Mouse (Mus musculus): Measurements from ENCODE around the gene Gm20806. TPM values are rescaled to one million over a fixed set of nuclear protein-coding genes. Genes with fewer than 3 reads are reported as not detected.
"Not testable (repeated sequence)": the region's sequence is repeated elsewhere in the genome, so short reads cannot be mapped to it uniquely, and the experiment has no call there.

The Gm20806 gene
- not detected in 2 replicates for polyA plus RNA-seq (2016; fragmentation: Nextera tagmentation; extraction: Ambion mirVana)

GRCm38 (mm10) chrY:78837956-78838355, at the start of gene Gm20806:
Gene Gm20806 (minus strand): TSS chrY:78838056.
- not testable (repeated sequence) for H3K9ac ChIP-seq; H3K9me3 ChIP-seq (replicated peaks); ATAC-seq (ENCODE audit: insufficient number of reproducible peaks, low FRiP score); H3K4me3 ChIP-seq; H3K27me3 ChIP-seq (replicated peaks); H3K36me3 ChIP-seq; H3K27ac ChIP-seq (ENCODE audit: poor library complexity, severe bottlenecking); H3K4me1 ChIP-seq (replicated peaks); H3K4me2 ChIP-seq
- no CpG with 5 or more reads among the region's 4 CpGs for WGBS
